Mouse (Mus musculus): ENCODE data around the gene Scn8a. TPM values are rescaled to one million over a fixed set of nuclear protein-coding genes. Genes with fewer than 3 reads are reported as not detected.

Gene Scn8a
- total and polyA plus RNA-seq, 2 experiments from 2014 or later = 22.4 to 37.7 TPM

DNA sequence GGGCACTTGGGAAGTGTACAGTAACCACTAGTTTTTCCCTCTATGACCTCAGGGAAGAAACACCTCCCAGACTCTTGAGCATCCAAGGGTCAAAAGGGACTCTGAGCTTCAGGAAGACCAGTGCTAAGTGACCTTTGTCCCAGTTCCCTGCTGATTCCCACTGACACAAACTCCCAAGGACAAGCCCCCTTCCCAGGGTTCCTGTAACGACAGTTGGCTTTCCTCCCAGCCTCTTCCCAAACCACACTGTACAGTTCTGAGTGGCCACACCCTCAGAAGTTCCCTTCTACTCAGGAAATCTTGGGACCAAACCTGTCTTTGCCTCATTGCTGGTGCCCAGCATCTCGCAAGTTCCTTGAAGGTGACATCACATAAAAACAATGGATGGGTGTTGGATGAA lies 203.1 kb downstream of the Scn8a start:
- Histone ChIP-seq H3K27me3 (ENCODE audit: insufficient read depth, low read length) (no peaks in the 10 kb centered on the region), H3K4me1 (ENCODE audit: insufficient read depth, low read length) (peaks cover 15% of the 10 kb centered on the region; the same call in 1 of the 2 replicates), H3K4me3 (ENCODE audit: low read depth, low read length) (no peak overlapping the region), H3K27ac (ENCODE audit: low read depth, low read length) (no peak overlapping the region), H3K36me3 (ENCODE audit: insufficient read depth, low read length) (no peaks in the 10 kb centered on the region), H3K9me3 (ENCODE audit: low read length) (no peaks in the 10 kb centered on the region), H3K9ac (replicated peaks; ENCODE audit: low read length, poor library complexity, severe bottlenecking) (no peak overlapping the region), H3K4me2 (ENCODE audit: low read depth, low read length, poor library complexity, severe bottlenecking) (no peak overlapping the region)
- TF ChIP-seq CTCF (IDR thresholded peaks at IDR 0.05) = no peak
- ATAC-seq (ENCODE audit: low FRiP score) (no peak), DNase-seq (ENCODE audit: low spot score) (no peak)
- WGBS = 74% methylated on average over 2 of the region's 2 CpGs

DNA sequence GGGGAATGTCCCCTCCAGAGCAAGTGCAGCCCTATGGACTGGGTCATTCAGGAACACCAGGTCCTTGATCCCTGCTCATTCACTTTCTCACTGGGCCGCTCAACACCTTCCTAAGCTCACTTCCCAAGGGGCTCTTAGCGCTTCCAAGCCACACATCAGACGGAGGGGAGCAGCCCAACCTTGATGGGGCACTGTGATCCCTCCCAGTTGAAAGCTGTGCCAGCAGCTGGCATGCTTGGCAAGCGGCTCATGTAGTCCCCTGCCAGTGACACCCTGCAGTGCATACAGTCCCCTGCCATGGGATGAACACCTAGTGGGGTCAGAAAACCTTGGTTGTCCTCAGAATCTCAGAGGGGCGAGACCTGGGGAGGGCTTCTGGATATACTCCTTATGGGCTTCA lies 204.4 kb downstream of the Scn8a start:
- Histone ChIP-seq H3K9ac (replicated peaks; ENCODE audit: low read length, poor library complexity, severe bottlenecking) (no peak overlapping the region), H3K27me3 (ENCODE audit: insufficient read depth, low read length) (no peaks in the 10 kb centered on the region), H3K4me1 (ENCODE audit: insufficient read depth, low read length) (peaks cover 15% of the 10 kb centered on the region; the same call in 1 of the 2 replicates), H3K36me3 (ENCODE audit: insufficient read depth, low read length) (no peaks in the 10 kb centered on the region), H3K4me3 (ENCODE audit: low read depth, low read length) (no peak overlapping the region), H3K27ac (ENCODE audit: low read depth, low read length) (no peak overlapping the region), H3K4me2 (ENCODE audit: low read depth, low read length, poor library complexity, severe bottlenecking) (no peak overlapping the region), H3K9me3 (ENCODE audit: low read length) (no peaks in the 10 kb centered on the region)
- TF ChIP-seq CTCF (IDR thresholded peaks at IDR 0.05) = no peak
- DNase-seq (ENCODE audit: low spot score) (no peak), ATAC-seq (ENCODE audit: low FRiP score) (no peak)
- 71% methylated on average over 5 of the region's 5 CpGs for WGBS

DNA sequence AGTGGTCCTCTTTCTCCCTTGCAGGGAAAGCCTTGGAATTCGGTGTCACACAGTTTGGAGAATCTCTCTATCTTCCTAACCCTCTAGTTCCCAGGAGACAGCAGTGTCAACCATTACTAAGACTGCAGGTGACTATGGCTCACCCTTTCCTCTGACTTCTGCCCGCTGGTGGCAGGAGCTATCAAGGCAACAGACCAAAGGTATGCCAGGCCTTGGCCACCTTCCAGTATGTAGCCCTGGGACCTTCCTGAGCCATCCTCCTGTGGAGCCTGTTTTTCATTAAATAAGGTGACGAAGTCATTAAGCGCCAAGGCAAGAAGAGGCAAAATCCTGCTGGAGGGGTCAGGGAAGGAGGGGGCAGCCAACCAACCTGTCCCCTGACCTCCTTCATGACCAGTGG lies 205.5 kb downstream of the Scn8a start:
- H3K4me1 ChIP-seq (ENCODE audit: insufficient read depth, low read length) = peaks cover 15% of the 10 kb centered on the region; the same call in 1 of the 2 replicates
- H3K27me3 ChIP-seq (ENCODE audit: insufficient read depth, low read length) = no peaks in the 10 kb centered on the region
- DNase-seq (ENCODE audit: low spot score) (no peak), ATAC-seq (ENCODE audit: low FRiP score) (no peak)
- no peak for TF ChIP-seq CTCF (IDR thresholded peaks at IDR 0.05)
- H3K9me3 ChIP-seq (ENCODE audit: low read length) = no peaks in the 10 kb centered on the region
- H3K9ac ChIP-seq (replicated peaks; ENCODE audit: low read length, poor library complexity, severe bottlenecking) = no peak overlapping the region
- WGBS = 73% methylated on average over 4 of the region's 4 CpGs
- H3K4me3 ChIP-seq (ENCODE audit: low read depth, low read length) = no peak overlapping the region
- no peak overlapping the region for H3K27ac ChIP-seq (ENCODE audit: low read depth, low read length)
- no peak overlapping the region for H3K4me2 ChIP-seq (ENCODE audit: low read depth, low read length, poor library complexity, severe bottlenecking)
- no peaks in the 10 kb centered on the region for H3K36me3 ChIP-seq (ENCODE audit: insufficient read depth, low read length)

DNA sequence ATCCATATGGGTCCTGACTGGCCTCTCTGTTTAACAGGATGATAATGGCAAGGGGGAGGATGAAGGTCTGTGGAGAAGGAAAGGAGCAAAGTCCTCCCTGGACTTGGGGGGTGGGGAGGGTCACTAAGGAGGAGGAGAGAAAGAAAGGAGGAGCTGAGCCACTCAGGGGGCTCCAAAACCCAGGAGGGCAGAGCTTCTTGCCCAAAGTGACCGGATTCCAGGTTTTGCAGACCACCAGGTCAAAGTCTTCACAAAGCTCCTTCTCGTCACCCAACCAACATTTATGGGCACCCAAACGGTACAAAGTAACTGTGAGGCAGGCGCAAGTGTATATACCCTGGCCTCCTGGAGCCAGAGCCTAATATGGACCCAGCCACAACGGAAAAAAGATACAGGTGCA lies 206.0 kb downstream of the Scn8a start:
- no peaks in the 10 kb centered on the region for H3K36me3 ChIP-seq (ENCODE audit: insufficient read depth, low read length)
- H3K4me3 ChIP-seq (ENCODE audit: low read depth, low read length) = no peak overlapping the region
- peaks cover 15% of the 10 kb centered on the region; the same call in 1 of the 2 replicates for H3K4me1 ChIP-seq (ENCODE audit: insufficient read depth, low read length)
- H3K27me3 ChIP-seq (ENCODE audit: insufficient read depth, low read length) = no peaks in the 10 kb centered on the region
- H3K4me2 ChIP-seq (ENCODE audit: low read depth, low read length, poor library complexity, severe bottlenecking) = peak overlapping the region; percentile 88
- no peak for DNase-seq (ENCODE audit: low spot score)
- H3K9ac ChIP-seq (replicated peaks; ENCODE audit: low read length, poor library complexity, severe bottlenecking) = no peak overlapping the region; the same call in 1 of the 2 replicates
- no peak for TF ChIP-seq CTCF (IDR thresholded peaks at IDR 0.05)
- no peak overlapping the region for H3K27ac ChIP-seq (ENCODE audit: low read depth, low read length)
- 41% methylated on average over 5 of the region's 5 CpGs for WGBS
- 0 out of 2 replicates have a peak, but pooled peaks have one; percentile 14 for ATAC-seq (ENCODE audit: low FRiP score)
- no peaks in the 10 kb centered on the region for H3K9me3 ChIP-seq (ENCODE audit: low read length)

DNA sequence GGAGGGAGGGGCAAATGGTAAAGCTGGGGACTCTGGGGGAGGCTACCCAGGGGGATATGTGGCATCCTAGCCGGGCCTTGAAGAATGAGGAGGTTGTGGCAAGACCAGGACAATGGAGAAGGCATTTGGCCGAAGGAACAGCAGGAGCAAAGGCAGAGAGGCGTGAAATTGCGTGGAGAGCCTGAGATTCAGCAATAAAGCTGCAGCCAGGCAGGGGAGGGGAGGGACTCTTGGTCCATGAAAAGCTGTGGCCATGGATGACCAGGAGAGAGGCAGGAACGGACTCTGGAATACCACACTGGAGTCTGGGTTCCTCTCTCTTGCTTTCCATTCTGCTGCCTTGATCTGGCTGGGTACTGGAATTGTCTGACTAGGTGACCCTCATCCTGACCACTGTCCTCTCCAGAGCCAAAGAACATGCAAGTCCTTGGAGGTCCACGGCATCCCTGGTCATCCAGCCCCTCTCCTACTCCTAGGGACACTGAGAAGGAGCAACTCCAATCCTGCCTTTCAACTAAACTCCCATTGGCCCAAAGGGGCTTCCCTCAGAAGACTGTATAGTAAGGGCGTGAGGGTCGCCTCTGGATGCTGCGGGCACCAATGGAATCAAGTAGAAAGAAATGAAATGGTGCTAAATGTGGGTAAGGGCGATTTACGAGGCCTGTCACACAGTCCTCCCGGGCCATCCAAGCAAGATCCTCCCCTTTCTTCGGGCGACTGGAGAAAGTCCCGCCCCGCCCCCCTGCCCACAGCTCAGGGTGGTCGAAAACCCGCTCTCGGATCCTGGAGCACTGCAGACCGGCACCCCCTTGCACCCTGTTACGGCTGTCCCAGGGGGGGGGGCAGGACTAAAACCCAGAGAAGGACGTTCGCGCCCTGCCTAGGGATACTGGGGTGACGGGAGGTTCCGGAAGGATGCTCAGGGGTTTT lies 206.7 kb downstream of the Scn8a start:
- peak overlapping the region; percentile 88 for H3K4me2 ChIP-seq (ENCODE audit: low read depth, low read length, poor library complexity, severe bottlenecking)
- TF ChIP-seq CTCF (IDR thresholded peaks at IDR 0.05) = no peak
- ATAC-seq (ENCODE audit: low FRiP score) (0 out of 2 replicates have a peak, but pooled peaks have one; percentile 6), DNase-seq (ENCODE audit: low spot score) (peak; percentile 77)
- peaks cover 15% of the 10 kb centered on the region; the same call in 1 of the 2 replicates for H3K4me1 ChIP-seq (ENCODE audit: insufficient read depth, low read length)
- H3K36me3 ChIP-seq (ENCODE audit: insufficient read depth, low read length) = no peaks in the 10 kb centered on the region
- no peaks in the 10 kb centered on the region for H3K27me3 ChIP-seq (ENCODE audit: insufficient read depth, low read length)
- H3K9me3 ChIP-seq (ENCODE audit: low read length) = no peaks in the 10 kb centered on the region
- peak overlapping the region; percentile 56 for H3K4me3 ChIP-seq (ENCODE audit: low read depth, low read length)
- 8% methylated on average over 26 of the region's 26 CpGs for WGBS
- H3K27ac ChIP-seq (ENCODE audit: low read depth, low read length) = no peak overlapping the region
- H3K9ac ChIP-seq (replicated peaks; ENCODE audit: low read length, poor library complexity, severe bottlenecking) = no peak overlapping the region; the same call in 1 of the 2 replicates

All from midbrain, postnatal 0 days (tissue).